Mouse (Mus musculus) liver, embryonic 14.5 days (tissue): Measurements from ENCODE around the gene Trp53. TPM values are rescaled to one million over a fixed set of nuclear protein-coding genes. Genes with fewer than 3 reads are reported as not detected.

ENCODE experiments used
- ATAC-seq: fragments of 200-750 bp; cut with Nextera tagmentation; 2 replicates; pipeline ENCODE4 v1.8.0; 2017; ENCODE audit warnings: moderate number of reproducible peaks, mild to moderate bottlenecking, moderate library complexity; ENCODE audit not compliant: insufficient read depth
- DNase-seq, 3 experiments: peaks; one replicate each; pipeline ENCODE4 v3.0.0-alpha.2; 2012 to 2013; ENCODE audit warnings: low read depth in 3 of 3, low spot score in 3 of 3
- H3K27ac ChIP-seq: fragments of 300-500 bp; sonication (generic); 2 replicates; pipeline ENCODE4 v1.5.1; 2014; ENCODE audit warnings: moderate library complexity, mild to moderate bottlenecking, control low read depth, inconsistent platforms
- H3K27me3 ChIP-seq: fragments of 300-500 bp; sonication (generic); 2 replicates; pipeline ENCODE4 v1.6.1; 2014; ENCODE audit warnings: mild to moderate bottlenecking, low read length, moderate library complexity; ENCODE audit not compliant: control insufficient read depth, insufficient read depth
- H3K36me3 ChIP-seq: fragments of 300-500 bp; sonication (generic); replicated peaks from 2 replicates; pipeline ENCODE4 v1.6.1; 2014; ENCODE audit warnings: low read depth; ENCODE audit not compliant: control insufficient read depth, insufficient read depth
- H3K4me1 ChIP-seq, 2 experiments: fragments of 200-500 bp in 1 of 2; fragments of 300-500 bp in 1 of 2; sonication (generic) in 1 of 2; replicated peaks; 2 replicates each; pipeline ENCODE4 v1.6.1; 2012 to 2014; ENCODE audit warnings: antibody characterized with exemption in 1 of 2, inconsistent platforms in 1 of 2, low read length in 1 of 2; ENCODE audit not compliant: control insufficient read depth in 2 of 2, insufficient read depth in 2 of 2
- H3K4me2 ChIP-seq: fragments of 300-500 bp; sonication (generic); 2 replicates; pipeline ENCODE4 v1.6.1; 2014; ENCODE audit warnings: low read depth, mild to moderate bottlenecking, control low read depth, moderate library complexity
- H3K4me3 ChIP-seq, 2 experiments: fragments of 200-500 bp in 1 of 2; fragments of 300-500 bp in 1 of 2; sonication (generic) in 1 of 2; 2 replicates each; pipeline ENCODE4 v1.5.1; 2012 to 2014; ENCODE audit warnings: low read depth in 2 of 2, low read length in 2 of 2, mild to moderate bottlenecking in 2 of 2, control low read depth in 1 of 2, inconsistent platforms in 1 of 2, moderate library complexity in 1 of 2; ENCODE audit not compliant: insufficient read depth in 1 of 2
- H3K9ac ChIP-seq: fragments of 300-500 bp; sonication (generic); replicated peaks from 2 replicates; pipeline ENCODE4 v1.6.1; 2014; ENCODE audit warnings: mild to moderate bottlenecking, control low read depth, moderate library complexity
- H3K9me3 ChIP-seq: fragments of 300-500 bp; sonication (generic); 2 replicates; pipeline ENCODE4 v1.6.1; 2016; ENCODE audit warnings: low read length, mixed read lengths; ENCODE audit not compliant: control insufficient read depth
- CTCF ChIP-seq: IDR thresholded peaks from 2 replicates; pipeline ENCODE4 v1.5.1; 2016; ENCODE audit warnings: antibody characterized with exemption, low read depth, control low read depth
- EP300 ChIP-seq: IDR thresholded peaks from 2 replicates; pipeline ENCODE4 v1.6.1; 2016; ENCODE audit warnings: antibody characterized with exemption, low read depth
- WGBS: fragments of 180-500 bp; shearing (Covaris S2); extraction: QIAGEN DNeasy Blood & Tissue Kit; methylation state at CpG from one replicate; pipeline ENCODE4 v1.1.7; 2014; ENCODE audit not compliant: insufficient replicate concordance; 5-methylcytosine and 5-hydroxymethylcytosine counted together
- polyA plus RNA-seq, 2 experiments: library from polyadenylated mRNA; depleted of rRNA in 1 of 2; stranded (reverse) in 1 of 2; unstranded in 1 of 2; fragments of >200 nt; fragmentation: Nextera tagmentation in 1 of 2; extraction: Ambion mirVana in 1 of 2; gene quantifications; 2 replicates each; pipeline versions ENCODE4 v1.2.1 to v1.2.3; 2012 to 2014

Gene Trp53
- polyA plus RNA-seq, 2 experiments: 61.2 to 68.7 TPM

DNA sequence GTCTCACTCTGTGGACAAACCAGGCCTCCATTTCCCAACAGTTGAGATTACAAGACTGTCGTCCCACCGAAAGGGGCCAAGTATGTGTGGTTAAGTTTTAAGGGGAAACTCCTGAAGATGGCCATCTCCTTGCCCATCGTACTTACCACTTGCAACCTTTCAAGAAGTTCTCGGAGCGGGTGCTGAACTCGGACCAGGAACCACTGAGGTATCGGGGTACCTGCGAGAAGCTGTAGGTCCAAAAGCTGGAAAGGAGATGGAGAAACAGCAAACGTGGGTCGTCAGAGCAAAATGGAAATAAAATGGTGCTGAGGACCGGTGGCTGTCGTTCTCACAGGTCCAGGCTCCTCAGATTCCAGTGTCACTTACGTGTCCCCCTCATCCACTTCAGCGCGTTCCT is 1.9 kb upstream of the Trp53 start:
- Histone ChIP-seq H3K4me2 (peak overlapping the region; percentile 89), H3K27me3 (no peaks in the 10 kb centered on the region), H3K9ac (peak overlapping the region; percentile 86), H3K4me1 (peaks cover 31 to 40% of the 10 kb centered on the region in 2 experiments), H3K4me3 (peak overlapping the region; percentile 89 to 95), H3K9me3 (no peaks in the 10 kb centered on the region), H3K36me3 (peaks cover 3% of the 10 kb centered on the region), H3K27ac (peak overlapping the region; percentile 66; the same call in 1 of the 2 replicates)
- ATAC-seq (no peak), DNase-seq (no peak)
- whole genome bisulfite sequencing: 4% methylated on average over 15 of the region's 15 CpGs
- TF ChIP-seq CTCF: no peak
- no peak for TF ChIP-seq EP300

DNA sequence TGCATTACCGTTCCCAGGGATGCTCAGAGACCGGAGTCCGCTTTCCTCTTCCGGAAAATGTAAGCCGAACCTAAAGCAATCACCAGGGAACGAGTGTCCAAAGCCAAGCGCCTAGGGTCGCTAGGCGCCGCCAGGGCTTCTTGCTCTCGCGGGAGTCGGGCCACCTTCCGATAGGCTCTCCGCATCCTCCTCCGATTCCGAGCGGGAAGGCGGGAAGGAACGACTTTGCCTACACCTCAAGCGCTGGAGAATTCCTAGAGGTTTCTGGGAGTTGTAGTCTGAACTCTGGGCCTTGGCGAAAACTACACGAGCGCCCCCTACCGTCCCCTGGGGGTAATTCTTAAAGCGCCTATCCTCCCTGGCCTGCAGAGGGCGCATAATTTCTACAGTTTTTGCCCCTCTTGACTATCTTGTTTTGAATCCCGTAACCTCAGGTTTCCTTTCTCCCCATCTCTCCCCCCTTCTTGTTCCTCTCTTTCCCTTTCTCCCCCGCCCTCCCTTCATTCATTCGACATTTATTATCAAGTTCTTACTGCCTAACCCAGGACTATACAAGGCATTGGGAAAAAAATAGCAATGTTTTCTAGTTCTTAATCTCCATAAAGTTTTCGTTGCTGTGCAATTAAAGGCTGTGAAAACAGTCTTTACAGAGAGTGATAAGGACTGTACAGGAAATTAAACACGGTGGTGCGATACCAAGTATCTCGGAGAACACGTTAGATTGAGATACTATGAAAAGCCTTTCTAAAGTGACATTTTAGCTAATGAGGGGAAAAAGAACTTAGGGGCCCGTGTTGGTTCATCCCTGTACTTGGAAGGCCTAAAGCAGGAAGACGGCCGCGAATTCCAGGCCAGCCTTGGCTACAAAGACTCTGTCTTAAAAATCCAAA is 786 bp upstream of the Trp53 start:
- H3K27ac ChIP-seq: peak overlapping the region; percentile 97
- no peaks in the 10 kb centered on the region for H3K9me3 ChIP-seq
- peak overlapping the region; percentile 89 to 100 for H3K4me3 ChIP-seq
- ATAC-seq (peak; percentile 79), DNase-seq (peak; percentile 97 to 98 (median 98))
- peak overlapping the region; percentile 89 for H3K4me2 ChIP-seq
- WGBS: under 1% methylated on average over 39 of the region's 39 CpGs
- peak overlapping the region; percentile 94 for H3K9ac ChIP-seq
- H3K4me1 ChIP-seq: peaks cover 36 to 50% of the 10 kb centered on the region in 2 experiments
- no peaks in the 10 kb centered on the region for H3K27me3 ChIP-seq
- TF ChIP-seq EP300 (peak; percentile 67), CTCF (peak; percentile 100)
- peaks cover 8% of the 10 kb centered on the region for H3K36me3 ChIP-seq

DNA sequence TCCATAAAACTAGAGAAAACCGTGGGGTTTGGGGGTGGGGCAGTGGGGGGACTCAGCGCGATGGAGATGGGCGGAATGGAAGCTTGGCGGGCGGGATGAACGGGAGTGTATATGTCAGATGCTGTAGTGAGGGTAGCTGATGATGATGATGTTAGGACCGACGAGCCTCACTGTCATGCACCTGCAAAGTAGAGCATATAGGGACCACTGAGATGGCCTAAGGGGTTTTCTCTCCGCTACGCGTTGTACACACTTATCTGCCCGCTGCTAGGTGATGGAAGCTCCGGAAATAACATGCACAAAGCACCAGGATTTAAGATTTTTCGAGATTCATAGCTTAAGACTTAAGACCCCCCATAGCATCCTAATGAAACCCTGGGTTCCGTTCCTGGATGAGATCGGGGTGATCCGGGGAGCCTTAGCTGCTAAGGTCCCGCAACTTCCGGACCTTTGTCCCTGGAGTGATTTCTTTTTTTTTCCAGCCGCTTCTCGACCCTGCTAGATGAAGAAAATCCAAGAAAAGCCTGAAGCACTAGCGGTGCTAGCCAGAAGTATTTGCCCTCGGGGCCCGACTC is 500 bp downstream of the Trp53 start:
- Histone ChIP-seq H3K27ac (peak overlapping the region; percentile 97), H3K4me2 (peak overlapping the region; percentile 84), H3K9ac (peak overlapping the region; percentile 94), H3K27me3 (no peaks in the 10 kb centered on the region), H3K4me1 (peaks cover 48 to 60% of the 10 kb centered on the region in 2 experiments), H3K4me3 (peak overlapping the region; percentile 89 to 100), H3K9me3 (no peaks in the 10 kb centered on the region), H3K36me3 (peaks cover 8% of the 10 kb centered on the region)
- under 1% methylated on average over 25 of the region's 25 CpGs for WGBS
- no peak for DNase-seq
- ATAC-seq: no peak
- TF ChIP-seq EP300 (no peak), CTCF (no peak)

DNA sequence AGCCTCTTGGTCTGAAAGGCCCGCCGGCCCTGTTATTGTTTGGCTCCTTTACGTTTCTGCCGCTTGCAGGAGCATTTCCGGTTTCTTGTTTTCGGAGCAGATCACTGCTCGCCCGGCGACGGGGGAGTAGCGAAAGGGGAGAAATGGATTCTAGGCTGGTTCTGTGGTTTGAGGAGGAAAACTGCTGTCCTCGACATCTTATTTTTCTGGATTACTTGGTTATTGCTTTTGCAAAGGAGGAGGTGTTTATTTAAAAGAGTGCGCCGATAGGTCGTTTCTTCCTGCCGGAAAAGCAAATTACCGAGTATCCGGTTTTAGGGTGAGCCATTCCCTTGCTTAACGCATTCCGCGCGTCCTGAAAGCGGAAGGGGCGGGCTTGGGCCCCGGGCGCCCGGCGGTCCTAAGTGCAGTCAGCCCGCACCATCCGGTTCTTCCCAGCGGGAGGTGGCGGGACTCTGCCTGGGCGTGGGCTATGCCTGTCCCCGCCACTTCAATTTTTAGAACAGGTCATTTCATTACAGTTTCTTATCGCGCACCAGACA is 1.1 kb downstream of the Trp53 start:
- Histone ChIP-seq H3K27me3 (no peaks in the 10 kb centered on the region), H3K36me3 (peaks cover 8% of the 10 kb centered on the region), H3K4me3 (peak overlapping the region; percentile 89 to 100), H3K9ac (peak overlapping the region; percentile 94), H3K4me1 (peaks cover 48 to 60% of the 10 kb centered on the region in 2 experiments), H3K27ac (peak overlapping the region; percentile 97), H3K4me2 (peak overlapping the region; percentile 84), H3K9me3 (no peaks in the 10 kb centered on the region)
- peak; percentile 52; the same call in 1 of the 2 replicates for TF ChIP-seq EP300
- 0 out of 2 replicates have a peak, but pooled peaks have one; percentile 12 for TF ChIP-seq CTCF
- ATAC-seq (peak; percentile 81), DNase-seq (peak; percentile 90 to 91 (median 91))
- WGBS: under 1% methylated on average over 36 of the region's 36 CpGs

DNA sequence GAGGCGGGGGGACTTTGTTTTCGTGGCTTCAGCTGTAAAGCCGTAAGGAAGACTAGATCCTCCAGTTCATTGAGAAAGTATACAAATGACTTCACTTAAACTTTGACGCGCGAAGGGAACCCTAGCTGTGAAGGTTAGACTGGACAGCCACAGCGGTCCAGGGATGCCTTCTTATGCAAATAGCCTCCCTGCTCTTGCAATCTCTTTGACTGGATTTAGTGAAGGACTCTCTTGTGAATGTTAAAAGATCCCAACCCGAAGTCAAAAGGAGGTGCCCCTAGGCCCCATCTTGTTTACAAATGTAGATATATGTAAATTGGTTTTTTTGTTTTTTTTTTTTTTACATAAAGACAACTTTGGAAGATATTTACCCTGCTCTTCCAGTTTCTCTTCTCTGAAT is 1.7 kb downstream of the Trp53 start:
- WGBS: under 1% methylated on average over 8 of the region's 8 CpGs

More for the DNA sequence above, 1.7 kb downstream of the Trp53 start:
- Histone ChIP-seq H3K9ac (peak overlapping the region; percentile 94), H3K9me3 (no peaks in the 10 kb centered on the region), H3K4me3 (peak overlapping the region; percentile 89 to 100), H3K27me3 (no peaks in the 10 kb centered on the region), H3K4me2 (peak overlapping the region; percentile 84), H3K36me3 (peaks cover 8% of the 10 kb centered on the region), H3K27ac (peak overlapping the region; percentile 97), H3K4me1 (peaks cover 46 to 60% of the 10 kb centered on the region in 2 experiments)
- no peak for DNase-seq
- no peak for TF ChIP-seq EP300
- TF ChIP-seq CTCF: 0 out of 2 replicates have a peak, but pooled peaks have one; percentile 0
- no peak for ATAC-seq
